Mouse (Mus musculus) forebrain, postnatal 0 days (tissue): ENCODE data around the gene Hvcn1. TPM values are rescaled to one million over a fixed set of nuclear protein-coding genes. Genes with fewer than 3 reads are reported as not detected.

ENCODE experiments used
- ATAC-seq: fragments of 200-750 bp; cut with Nextera tagmentation; 2 replicates; pipeline ENCODE4 v1.8.0; 2017; ENCODE audit warnings: mild to moderate bottlenecking, moderate library complexity
- DNase-seq: peaks from one replicate; pipeline ENCODE4 v3.0.0-alpha.2; 2015
- H3K27ac ChIP-seq: fragments of 300-500 bp; sonication (generic); 2 replicates; pipeline ENCODE4 v1.5.1; 2014; ENCODE audit warnings: low read depth, mild to moderate bottlenecking, antibody characterized with exemption, low read length, moderate library complexity, mixed read lengths
- H3K27me3 ChIP-seq: fragments of 300-500 bp; sonication (generic); 2 replicates; pipeline ENCODE4 v1.6.1; 2014; ENCODE audit warnings: mild to moderate bottlenecking, low read length, mixed read lengths; ENCODE audit not compliant: insufficient read depth
- H3K36me3 ChIP-seq: fragments of 300-500 bp; sonication (generic); 2 replicates; pipeline ENCODE4 v1.6.1; 2014; ENCODE audit warnings: mild to moderate bottlenecking, moderate library complexity; ENCODE audit not compliant: insufficient read depth
- H3K4me1 ChIP-seq: fragments of 300-500 bp; sonication (generic); 2 replicates; pipeline ENCODE4 v1.6.1; 2014; ENCODE audit warnings: antibody characterized with exemption; ENCODE audit not compliant: insufficient read depth
- H3K4me2 ChIP-seq: fragments of 300-500 bp; sonication (generic); 2 replicates; pipeline ENCODE4 v1.6.1; 2014; ENCODE audit warnings: low read depth, mild to moderate bottlenecking, moderate library complexity
- H3K4me3 ChIP-seq: fragments of 300-500 bp; sonication (generic); 2 replicates; pipeline ENCODE4 v1.5.1; 2014; ENCODE audit warnings: low read depth, low read length, mixed read lengths
- H3K9ac ChIP-seq: fragments of 300-500 bp; sonication (generic); 2 replicates; pipeline ENCODE4 v1.6.1; 2014; ENCODE audit warnings: mild to moderate bottlenecking
- H3K9me3 ChIP-seq: fragments of 300-500 bp; sonication (generic); 2 replicates; pipeline ENCODE4 v1.6.1; 2016; ENCODE audit warnings: low read length
- CTCF ChIP-seq: sonication (generic); IDR thresholded peaks from 2 replicates; pipeline ENCODE4 v1.5.1; 2016; ENCODE audit warnings: antibody characterized with exemption, control low read depth, low read depth
- WGBS: fragments of 180-500 bp; shearing (Covaris S2); extraction: QIAGEN DNeasy Blood & Tissue Kit; methylation state at CpG from one replicate; pipeline ENCODE4 v1.1.7; 2014; 5-methylcytosine and 5-hydroxymethylcytosine counted together
- polyA plus RNA-seq: library from polyadenylated mRNA; unstranded; fragments of >200 nt; fragmentation: Nextera tagmentation; extraction: Ambion mirVana; gene quantifications from 2 replicates; pipeline ENCODE4 v1.2.1, GENCODE M21; 2015
- total RNA-seq: library from RNA; depleted of rRNA; stranded (reverse); fragments of >200 nt; gene quantifications from 2 replicates; pipeline ENCODE4 v1.2.3, GENCODE M21; 2014

Gene Hvcn1
- total and polyA plus RNA-seq, 2 experiments from 2014 or later = 1.2 to 3.0 TPM

DNA sequence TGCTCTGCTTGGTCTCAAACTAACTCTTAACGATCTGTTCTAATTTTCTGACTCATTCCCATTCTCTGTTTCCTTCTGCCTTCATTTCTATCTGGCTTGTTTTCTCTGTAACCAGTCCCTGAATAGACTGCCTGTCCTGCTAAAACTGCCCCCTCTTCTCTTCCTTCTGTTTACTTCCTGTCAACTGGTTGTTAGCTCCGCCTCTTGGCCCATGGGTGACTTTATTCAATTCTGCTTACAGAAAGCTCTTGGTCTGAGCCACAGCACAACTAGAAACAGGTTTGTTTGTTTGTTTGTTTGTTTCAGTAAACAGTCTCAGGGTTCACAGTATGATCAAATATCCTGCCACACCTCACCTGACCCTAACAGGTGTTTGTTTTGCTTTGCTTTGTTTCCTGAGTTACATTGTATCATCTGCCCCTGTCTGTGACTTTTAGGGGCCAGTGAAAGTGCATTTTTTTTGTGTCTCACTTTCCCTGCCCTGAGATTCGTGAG, 21.7 kb downstream of the Hvcn1 start:
- no peak overlapping the region for H3K27ac ChIP-seq
- no peak for TF ChIP-seq CTCF
- no peak for DNase-seq
- H3K4me2 ChIP-seq = no peak overlapping the region
- no peak for ATAC-seq
- no peaks in the 10 kb centered on the region for H3K4me1 ChIP-seq
- H3K27me3 ChIP-seq = no peaks in the 10 kb centered on the region
- WGBS = 88% methylated on average over 3 of the region's 3 CpGs
- H3K9ac ChIP-seq = no peak overlapping the region
- H3K4me3 ChIP-seq = no peak overlapping the region
- H3K9me3 ChIP-seq = no peaks in the 10 kb centered on the region
- no peaks in the 10 kb centered on the region for H3K36me3 ChIP-seq

DNA sequence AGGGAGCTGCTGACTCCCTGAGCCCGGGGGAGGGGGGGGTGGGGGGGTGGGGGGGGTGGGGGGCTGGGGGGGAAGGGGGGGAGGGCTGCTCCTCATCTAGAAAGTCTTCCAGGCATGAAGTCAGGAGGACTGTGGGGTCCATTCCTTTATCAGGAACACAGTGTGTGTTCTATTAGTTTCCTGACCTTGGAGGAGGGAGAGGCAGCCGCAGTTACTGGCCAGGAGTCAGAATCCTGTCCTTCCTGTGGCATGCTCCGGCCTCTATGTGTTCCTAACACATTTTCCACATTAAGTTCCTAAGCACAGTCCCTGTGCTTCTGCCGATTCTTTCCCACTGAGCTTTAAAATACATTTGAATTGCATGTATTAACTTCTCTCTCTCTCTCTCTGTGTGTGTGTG, 22.2 kb downstream of the Hvcn1 start:
- 70% methylated on average over 3 of the region's 4 CpGs for WGBS
- Histone ChIP-seq H3K4me1 (no peaks in the 10 kb centered on the region), H3K36me3 (no peaks in the 10 kb centered on the region)

DNA sequence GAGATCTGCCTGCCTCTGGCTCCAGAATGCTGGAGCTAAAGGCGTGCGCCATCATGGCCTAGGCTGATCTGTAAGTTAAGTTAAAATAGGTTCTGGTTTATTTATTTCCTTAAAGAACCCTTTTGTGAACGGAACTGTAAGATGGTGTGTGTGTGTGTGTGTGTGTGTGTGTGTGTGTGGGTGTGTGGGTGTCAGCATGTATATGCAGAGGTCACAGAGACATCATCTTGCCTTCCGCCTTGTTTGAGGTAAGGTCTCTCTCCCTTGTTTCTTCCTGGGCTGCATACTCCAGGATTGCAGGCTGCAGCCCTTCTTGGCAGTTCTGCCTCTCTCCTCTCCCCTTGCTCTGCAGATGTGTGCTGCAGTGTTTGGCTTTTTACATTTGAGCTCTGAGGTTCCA, 24.2 kb downstream of the Hvcn1 start:
- no peak overlapping the region for H3K4me2 ChIP-seq
- no peaks in the 10 kb centered on the region for H3K36me3 ChIP-seq
- H3K9ac ChIP-seq = no peak overlapping the region
- H3K27me3 ChIP-seq = no peaks in the 10 kb centered on the region
- no peak overlapping the region for H3K4me3 ChIP-seq
- DNase-seq (no peak), ATAC-seq (no peak)
- 92% methylated on average over 4 of the region's 4 CpGs for WGBS
- no peaks in the 10 kb centered on the region for H3K4me1 ChIP-seq
- TF ChIP-seq CTCF = no peak
- H3K27ac ChIP-seq = no peak overlapping the region
- H3K9me3 ChIP-seq = no peaks in the 10 kb centered on the region

More for the DNA sequence above, 22.2 kb downstream of the Hvcn1 start:
- no peak for DNase-seq
- no peaks in the 10 kb centered on the region for H3K9me3 ChIP-seq
- H3K4me2 ChIP-seq = no peak overlapping the region
- ATAC-seq = no peak
- no peak overlapping the region for H3K4me3 ChIP-seq
- no peak overlapping the region for H3K9ac ChIP-seq
- H3K27ac ChIP-seq = no peak overlapping the region
- TF ChIP-seq CTCF = no peak
- no peaks in the 10 kb centered on the region for H3K27me3 ChIP-seq

DNA sequence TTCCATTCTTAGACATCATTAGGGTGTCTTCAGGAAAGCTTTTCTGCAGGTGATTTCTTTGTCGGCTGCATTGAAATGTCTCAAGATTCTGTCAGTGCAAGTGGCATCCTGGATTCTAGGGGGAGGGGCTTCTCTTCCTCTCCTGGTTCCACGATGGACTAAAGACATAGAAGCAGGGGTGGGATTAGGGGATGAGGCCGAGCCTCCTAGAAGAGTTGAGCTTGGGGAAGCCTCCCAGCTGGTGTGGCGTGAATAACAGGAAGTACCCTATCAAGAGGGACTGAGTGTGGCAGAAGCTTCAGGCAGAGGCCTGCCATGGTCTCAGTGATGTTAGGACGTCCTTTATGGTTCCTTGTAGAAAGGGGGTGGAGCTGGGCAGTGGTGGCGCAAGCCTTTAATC, 24.8 kb downstream of the Hvcn1 start:
- Histone ChIP-seq H3K36me3 (no peaks in the 10 kb centered on the region), H3K9me3 (no peaks in the 10 kb centered on the region), H3K4me3 (no peak overlapping the region), H3K4me1 (no peaks in the 10 kb centered on the region), H3K9ac (no peak overlapping the region), H3K4me2 (no peak overlapping the region), H3K27me3 (no peaks in the 10 kb centered on the region), H3K27ac (no peak overlapping the region)
- WGBS = 79% methylated on average over 6 of the region's 6 CpGs
- DNase-seq (no peak), ATAC-seq (no peak)
- no peak for TF ChIP-seq CTCF

DNA sequence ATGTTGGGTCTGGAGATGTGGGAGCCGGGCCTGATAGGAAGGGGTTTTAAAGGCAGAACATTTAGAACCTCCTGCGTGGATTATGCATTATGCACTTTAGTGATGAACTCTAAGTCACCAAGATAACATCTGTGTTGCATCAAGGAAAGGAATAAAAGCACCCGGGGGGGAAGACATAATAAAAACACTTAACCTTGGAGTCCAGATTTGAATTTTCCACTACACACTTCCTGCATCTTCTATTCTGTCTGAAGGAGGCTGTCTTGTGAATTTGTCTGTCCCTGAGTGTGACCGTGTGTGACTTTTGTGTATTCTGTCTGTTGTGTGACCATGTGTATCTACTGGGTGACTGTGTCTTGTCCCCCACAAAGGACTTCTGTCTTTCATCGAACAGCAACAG, 25.4 kb downstream of the Hvcn1 start:
- no peaks in the 10 kb centered on the region for H3K9me3 ChIP-seq
- no peak overlapping the region for H3K27ac ChIP-seq
- TF ChIP-seq CTCF = no peak
- H3K27me3 ChIP-seq = no peaks in the 10 kb centered on the region
- H3K9ac ChIP-seq = no peak overlapping the region
- no peaks in the 10 kb centered on the region for H3K36me3 ChIP-seq
- 89% methylated on average over 5 of the region's 5 CpGs for WGBS
- ATAC-seq (no peak), DNase-seq (no peak)
- H3K4me1 ChIP-seq = no peaks in the 10 kb centered on the region
- H3K4me2 ChIP-seq = no peak overlapping the region
- no peak overlapping the region for H3K4me3 ChIP-seq

DNA sequence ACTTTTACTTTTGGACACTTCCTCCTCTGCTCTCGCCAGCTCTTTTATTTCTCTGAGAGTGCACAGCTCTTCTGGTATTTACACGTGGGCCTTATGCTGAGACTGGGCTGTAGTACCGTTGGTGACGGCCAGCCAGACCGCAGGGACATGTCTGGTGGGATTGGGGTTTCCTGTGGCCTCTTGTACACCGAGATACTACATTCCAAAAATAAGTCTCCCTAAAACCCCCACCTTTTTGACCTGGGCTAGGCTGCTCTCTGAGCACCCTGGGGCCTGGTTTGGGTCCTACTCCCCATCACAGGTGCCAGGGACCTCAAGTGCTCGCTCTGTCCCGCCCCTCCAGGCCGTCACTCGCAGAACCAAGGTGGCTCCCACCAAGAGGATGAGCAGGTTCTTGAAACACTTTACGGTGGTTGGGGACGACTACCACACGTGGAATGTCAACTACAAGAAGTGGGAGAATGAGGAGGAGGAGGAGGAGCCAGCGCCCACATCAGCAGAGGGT, 26.5 kb downstream of the Hvcn1 start:
- Histone ChIP-seq H3K36me3 (no peaks in the 10 kb centered on the region), H3K4me2 (no peak overlapping the region), H3K9me3 (no peaks in the 10 kb centered on the region), H3K27ac (no peak overlapping the region), H3K4me3 (no peak overlapping the region), H3K9ac (no peak overlapping the region), H3K27me3 (no peaks in the 10 kb centered on the region), H3K4me1 (no peaks in the 10 kb centered on the region)
- ATAC-seq (no peak), DNase-seq (no peak)
- no peak for TF ChIP-seq CTCF
- WGBS = 90% methylated on average over 14 of the region's 14 CpGs

DNA sequence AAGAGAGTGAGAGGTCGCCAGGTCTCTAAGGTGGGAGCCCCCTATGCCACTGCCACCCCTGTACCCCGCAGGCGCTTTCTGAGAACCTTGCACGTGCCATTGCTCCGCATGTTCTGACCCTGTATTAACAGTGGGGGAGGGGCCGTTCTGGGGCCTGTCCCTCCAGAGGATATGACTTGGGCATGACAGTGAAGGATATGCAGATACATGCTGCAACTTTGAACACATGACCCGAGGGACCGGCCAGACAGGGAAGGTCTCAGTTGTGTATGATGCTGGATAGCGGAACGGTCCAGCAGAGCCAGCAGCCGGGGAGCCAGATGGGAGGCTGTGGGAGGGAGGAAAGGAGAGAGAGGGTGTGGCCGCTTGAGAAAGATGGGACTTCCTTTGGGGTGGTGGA, 27.1 kb downstream of the Hvcn1 start:
- no peaks in the 10 kb centered on the region for H3K4me1 ChIP-seq
- no peak for TF ChIP-seq CTCF
- H3K9ac ChIP-seq = no peak overlapping the region
- no peak overlapping the region for H3K4me3 ChIP-seq
- DNase-seq (no peak), ATAC-seq (no peak)
- WGBS = 90% methylated on average over 12 of the region's 12 CpGs
- no peaks in the 10 kb centered on the region for H3K36me3 ChIP-seq
- H3K9me3 ChIP-seq = no peaks in the 10 kb centered on the region
- H3K27ac ChIP-seq = no peak overlapping the region
- no peaks in the 10 kb centered on the region for H3K27me3 ChIP-seq
- no peak overlapping the region for H3K4me2 ChIP-seq
